Mouse (Mus musculus) MEL (cell line): ENCODE measurements around the gene Gm3238. TPM values are rescaled to one million over a fixed set of nuclear protein-coding genes. Genes with fewer than 3 reads are reported as not detected.

Source experiments
- DNase-seq: peaks from one replicate; pipeline ENCODE4 v3.0.0; 2011; ENCODE audit warnings: low read depth, low spot score
- H3K27ac ChIP-seq: 2 replicates; pipeline ENCODE4 v1.5.1; 2012; ENCODE audit warnings: low read depth, mild to moderate bottlenecking, control low read depth, low read length, moderate library complexity; ENCODE audit not compliant: control insufficient read depth
- H3K27me3 ChIP-seq, 2 experiments: fragments of 150-350 bp in 1 of 2; sonication (generic) in 1 of 2; 2 replicates each; pipeline ENCODE4 v1.6.1; 2012; ENCODE audit warnings: low read length in 2 of 2, mild to moderate bottlenecking in 2 of 2, improper control_type of control experiment in 1 of 2, moderate library complexity in 1 of 2; ENCODE audit not compliant: insufficient read depth in 2 of 2, control insufficient read depth in 1 of 2
- H3K36me3 ChIP-seq, 2 experiments: 2 replicates each; pipeline ENCODE4 v1.6.1; 2012 to 2014; ENCODE audit warnings: low read length in 2 of 2, improper control_type of control experiment in 1 of 2, inconsistent platforms in 1 of 2, mild to moderate bottlenecking in 1 of 2; ENCODE audit not compliant: insufficient read depth in 2 of 2, control insufficient read depth in 1 of 2
- H3K4me1 ChIP-seq, 2 experiments: fragments of 150-350 bp in 1 of 2; sonication (generic) in 1 of 2; 2 replicates each; pipeline ENCODE4 v1.6.1; 2012; ENCODE audit warnings: low read length in 2 of 2, improper control_type of control experiment in 1 of 2, mild to moderate bottlenecking in 1 of 2; ENCODE audit not compliant: insufficient read depth in 2 of 2, control insufficient read depth in 1 of 2
- H3K4me3 ChIP-seq, 2 experiments: fragments of 150-350 bp in 1 of 2; sonication (generic) in 1 of 2; 2 replicates each; pipeline ENCODE4 v1.5.1; 2012; ENCODE audit warnings: low read depth in 2 of 2, low read length in 2 of 2, mild to moderate bottlenecking in 2 of 2, moderate library complexity in 2 of 2, control low read depth in 1 of 2, improper control_type of control experiment in 1 of 2; ENCODE audit not compliant: control insufficient read depth in 1 of 2, insufficient read depth in 1 of 2
- H3K79me2 ChIP-seq: 2 replicates; pipeline ENCODE4 v1.6.1; 2012; ENCODE audit warnings: mild to moderate bottlenecking, low read length, moderate library complexity; ENCODE audit not compliant: control insufficient read depth, poor library complexity, insufficient read depth
- H3K9ac ChIP-seq: 2 replicates; pipeline ENCODE4 v1.6.1; 2012; ENCODE audit warnings: low read depth, mild to moderate bottlenecking, control low read depth, low read length, moderate library complexity; ENCODE audit not compliant: control insufficient read depth, poor library complexity, severe bottlenecking
- H3K9me3 ChIP-seq: fragments of 150-350 bp; sonication (generic); replicated peaks from 2 replicates; pipeline ENCODE4 v1.6.1; 2012; ENCODE audit warnings: mild to moderate bottlenecking, low read length, improper control_type of control experiment, moderate library complexity; ENCODE audit not compliant: insufficient read depth
- BHLHE40 ChIP-seq: IDR thresholded peaks from 2 replicates; pipeline ENCODE4 v1.6.1; 2012; ENCODE audit warnings: low read depth, mild to moderate bottlenecking, inconsistent platforms, low read length, improper control_type of control experiment, borderline replicate concordance
- CHD1 ChIP-seq: IDR thresholded peaks from 2 replicates; pipeline ENCODE4 v1.6.1; 2012; ENCODE audit warnings: low read depth, mild to moderate bottlenecking, inconsistent platforms, low read length, improper control_type of control experiment
- EP300 ChIP-seq, 2 experiments: IDR thresholded peaks; 2 replicates each; pipeline ENCODE4 v1.6.1; 2011; ENCODE audit warnings: improper control_type of control experiment in 2 of 2, low read length in 2 of 2, low read depth in 1 of 2, mild to moderate bottlenecking in 1 of 2
- ETS1 ChIP-seq: IDR thresholded peaks from 2 replicates; pipeline ENCODE4 v1.6.1; 2012; ENCODE audit warnings: low read depth, mild to moderate bottlenecking, inconsistent platforms, low read length, improper control_type of control experiment, moderate library complexity
- GABPA ChIP-seq: IDR thresholded peaks from 2 replicates; pipeline ENCODE4 v1.6.1; 2012; ENCODE audit warnings: low read depth, mild to moderate bottlenecking, inconsistent platforms, low read length, improper control_type of control experiment, moderate library complexity
- HCFC1 ChIP-seq: IDR thresholded peaks from 2 replicates; pipeline ENCODE4 v1.6.1; 2012; ENCODE audit warnings: low read depth, mild to moderate bottlenecking, inconsistent platforms, low read length, improper control_type of control experiment, moderate library complexity
- JUND ChIP-seq: IDR thresholded peaks from 2 replicates; pipeline ENCODE4 v1.6.1; 2011; ENCODE audit warnings: low read depth, mild to moderate bottlenecking, improper control_type of control experiment, low read length
- MAFK ChIP-seq: IDR thresholded peaks from 2 replicates; pipeline ENCODE4 v1.6.1; 2011; ENCODE audit warnings: low read depth, mild to moderate bottlenecking, low read length, improper control_type of control experiment, borderline replicate concordance
- MAX ChIP-seq: IDR thresholded peaks from 2 replicates; pipeline ENCODE4 v1.6.1; 2011; ENCODE audit warnings: low read length, improper control_type of control experiment
- MAZ ChIP-seq: IDR thresholded peaks from 2 replicates; pipeline ENCODE4 v1.6.1; 2012; ENCODE audit warnings: low read depth, mild to moderate bottlenecking, inconsistent platforms, low read length, improper control_type of control experiment
- NELFE ChIP-seq: IDR thresholded peaks from 2 replicates; pipeline ENCODE4 v1.6.1; 2011; ENCODE audit warnings: low read depth, low read length, improper control_type of control experiment
- POLR2AphosphoS2 ChIP-seq: IDR thresholded peaks from 2 replicates; pipeline ENCODE4 v1.6.1; 2011; ENCODE audit warnings: low read length, improper control_type of control experiment
- POLR2AphosphoS5 ChIP-seq: IDR thresholded peaks from 2 replicates; pipeline ENCODE4 v1.6.1; 2012; ENCODE audit warnings: low read depth, borderline replicate concordance, mild to moderate bottlenecking, inconsistent platforms, low read length, moderate library complexity, mixed read lengths
- RAD21 ChIP-seq: IDR thresholded peaks from 2 replicates; pipeline ENCODE4 v1.6.1; 2011; ENCODE audit warnings: mild to moderate bottlenecking, low read depth, low read length, improper control_type of control experiment
- SIN3A ChIP-seq: IDR thresholded peaks from 2 replicates; pipeline ENCODE4 v1.6.1; 2012; ENCODE audit warnings: low read length, improper control_type of control experiment, inconsistent platforms
- TBP ChIP-seq: IDR thresholded peaks from 2 replicates; pipeline ENCODE4 v1.8.0; 2011; ENCODE audit warnings: low read depth, low read length, improper control_type of control experiment
- UBTF ChIP-seq: IDR thresholded peaks from 2 replicates; pipeline ENCODE4 v1.6.1; 2012; ENCODE audit warnings: low read depth, mild to moderate bottlenecking, inconsistent platforms, low read length, improper control_type of control experiment, moderate library complexity, borderline replicate concordance; ENCODE audit not compliant: insufficient read depth
- USF2 ChIP-seq, 2 experiments: IDR thresholded peaks; 2 replicates each; pipeline ENCODE4 v1.6.1; 2011 to 2012; ENCODE audit warnings: improper control_type of control experiment in 2 of 2, low read length in 2 of 2, borderline replicate concordance in 1 of 2, inconsistent platforms in 1 of 2, low read depth in 1 of 2, mild to moderate bottlenecking in 1 of 2; ENCODE audit not compliant: insufficient read depth in 1 of 2
- ZC3H11A ChIP-seq: IDR thresholded peaks from 2 replicates; pipeline ENCODE4 v1.6.1; 2012; ENCODE audit warnings: low read depth, mild to moderate bottlenecking, inconsistent platforms, low read length, improper control_type of control experiment
- ZKSCAN1 ChIP-seq: IDR thresholded peaks from 2 replicates; pipeline ENCODE4 v1.6.1; 2012; ENCODE audit warnings: low read depth, mild to moderate bottlenecking, inconsistent platforms, low read length, improper control_type of control experiment, moderate library complexity
- polyA plus RNA-seq, 2 experiments: library from polyadenylated mRNA; stranded (reverse) in 1 of 2; unstranded in 1 of 2; fragments of >175 nt in 1 of 2; fragments of >200 nt in 1 of 2; gene quantifications; 2 replicates each; pipeline versions ENCODE4 v1.2.1 to v1.2.4; 2012; ENCODE audit warnings: low replicate concordance in 2 of 2, low read depth in 1 of 2; ENCODE audit not compliant: insufficient read length in 2 of 2, insufficient read depth in 1 of 2, missing spikeins in 1 of 2
- total RNA-seq: library from RNA; depleted of rRNA; stranded (reverse); fragments of 300-350 nt; gene quantifications from 2 replicates; pipeline ENCODE4 v1.2.3, GENCODE M21; 2012

Gm3238 gene
- total and polyA plus RNA-seq, 3 experiments = not detected

DNA sequence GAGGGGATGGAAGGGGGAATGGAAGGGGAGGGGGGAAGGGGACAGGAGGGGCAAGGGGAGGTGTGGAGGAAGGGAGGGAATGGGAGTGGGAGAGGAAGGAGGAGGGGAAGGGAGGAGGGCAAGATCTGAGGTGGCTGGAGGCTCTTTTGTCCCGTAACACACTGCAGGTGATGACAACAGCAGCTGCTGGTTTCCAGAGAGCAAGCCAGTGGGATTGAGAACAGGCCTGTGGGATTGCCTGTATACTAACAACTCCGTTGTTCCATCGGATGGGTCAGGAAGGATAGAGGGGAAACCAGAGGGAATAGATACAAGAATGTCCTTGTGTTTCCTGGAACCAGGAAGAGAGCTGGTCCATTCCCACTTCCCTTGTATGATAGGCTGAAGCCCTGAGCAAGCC is 26.6 kb upstream of the Gm3238 start:
- peaks cover 0 to 6% of the 10 kb centered on the region in 2 experiments for H3K27me3 ChIP-seq
- no peak for DNase-seq

DNA sequence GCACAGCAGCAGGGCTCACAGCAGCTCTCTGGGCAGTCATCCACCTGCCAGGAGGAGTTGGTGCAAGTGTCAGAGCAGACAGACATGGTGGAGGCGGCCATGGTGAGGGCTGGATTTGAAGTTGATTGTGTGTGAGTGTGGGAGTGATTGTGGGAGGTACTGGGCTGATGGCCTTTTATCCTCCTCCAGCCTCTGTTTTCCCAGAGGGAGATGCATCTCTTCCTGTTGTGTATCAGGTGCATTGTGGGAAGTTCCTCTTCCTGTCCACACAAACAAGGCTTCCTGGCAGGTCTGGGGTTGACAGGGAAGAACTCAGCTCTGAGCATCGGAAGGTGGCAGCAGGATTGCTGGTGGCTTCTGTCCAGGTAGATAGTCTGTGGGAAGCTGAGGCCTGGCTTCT is 23.9 kb upstream of the Gm3238 start, which contains the start of gene Gm9639:
TSS of gene Gm9639 (minus strand) at position 101 of the 400 bp plus-strand sequence.
- no peaks in the 10 kb centered on the region for H3K36me3 ChIP-seq

More for the DNA sequence above, 26.6 kb upstream of the Gm3238 start:
- Histone ChIP-seq H3K9me3 (no peaks in the 10 kb centered on the region), H3K4me1 (no peaks in the 10 kb centered on the region), H3K27ac (no peak overlapping the region), H3K4me3 (no peak overlapping the region), H3K79me2 (no peaks in the 10 kb centered on the region), H3K36me3 (no peaks in the 10 kb centered on the region), H3K9ac (no peak overlapping the region)
- TF ChIP-seq EP300 (IDR thresholded peaks at IDR 0.05; ENCODE audit: low read depth in 1 of 2, low read length in 2 of 2) (no peak), RAD21 (no peak), ZC3H11A (no peak), NELFE (no peak), HCFC1 (no peak), UBTF (no peak), USF2 (IDR thresholded peaks at IDR 0.05; ENCODE audit: borderline replicate concordance in 1 of 2, insufficient read depth in 1 of 2, low read depth in 1 of 2, low read length in 2 of 2) (no peak), MAX (no peak), GABPA (no peak), BHLHE40 (no peak), TBP (no peak), MAZ (no peak), ZKSCAN1 (no peak), POLR2AphosphoS2 (no peak), POLR2AphosphoS5 (no peak), CHD1 (no peak), JUND (no peak), MAFK (no peak), ETS1 (no peak), SIN3A (no peak)

More for the DNA sequence above, 23.9 kb upstream of the Gm3238 start, which contains the start of gene Gm9639:
- Histone ChIP-seq H3K27me3 (0 out of 4 replicates have a peak, but pooled peaks cover 0 to 1% of the 10 kb centered on the region in 2 experiments), H3K27ac (no peak within 1 kb of the TSS), H3K9ac (no peak within 1 kb of the TSS), H3K4me1 (no peaks in the 10 kb centered on the region), H3K4me3 (no peak within 1 kb of the TSS), H3K9me3 (no peaks in the 10 kb centered on the region), H3K79me2 (no peaks in the 10 kb centered on the region)
- no peak for TF ChIP-seq NELFE
- TF ChIP-seq POLR2AphosphoS2 = no peak
- TF ChIP-seq TBP = no peak
- DNase-seq = no peak
